Mouse (Mus musculus) neural tube, embryonic 11.5 days (tissue): ENCODE measurements around the gene Tmc4. TPM values are rescaled to one million over a fixed set of nuclear protein-coding genes. Genes with fewer than 3 reads are reported as not detected.

Experiments used
- ATAC-seq: fragments of 200-750 bp; cut with Nextera tagmentation; 2 replicates; pipeline ENCODE4 v1.8.0; 2017; ENCODE audit warnings: moderate number of reproducible peaks, mild to moderate bottlenecking, moderate TSS enrichment, moderate library complexity; ENCODE audit not compliant: insufficient read depth, low FRiP score, low TSS enrichment
- DNase-seq: peaks from one replicate; pipeline ENCODE4 v3.0.0-alpha.2; 2015; ENCODE audit warnings: low spot score
- H3K27ac ChIP-seq: fragments of 300-500 bp; sonication (generic); 2 replicates; pipeline ENCODE4 v1.5.1; 2014; ENCODE audit warnings: low read depth, mild to moderate bottlenecking, low read length
- H3K27me3 ChIP-seq: fragments of 300-500 bp; sonication (generic); 2 replicates; pipeline ENCODE4 v1.6.1; 2014; ENCODE audit warnings: mild to moderate bottlenecking, low read length, mixed read lengths; ENCODE audit not compliant: control insufficient read depth, insufficient read depth
- H3K36me3 ChIP-seq: fragments of 300-500 bp; sonication (generic); 2 replicates; pipeline ENCODE4 v1.6.1; 2014; ENCODE audit warnings: mild to moderate bottlenecking, low read length, moderate library complexity, mixed read lengths; ENCODE audit not compliant: control insufficient read depth, insufficient read depth
- H3K4me1 ChIP-seq: fragments of 300-500 bp; sonication (generic); 2 replicates; pipeline ENCODE4 v1.6.1; 2014; ENCODE audit warnings: low read length, mixed read lengths; ENCODE audit not compliant: control insufficient read depth, insufficient read depth
- H3K4me2 ChIP-seq: fragments of 300-500 bp; sonication (generic); 2 replicates; pipeline ENCODE4 v1.6.1; 2014; ENCODE audit warnings: low read depth, mild to moderate bottlenecking, moderate library complexity
- H3K4me3 ChIP-seq: fragments of 300-500 bp; sonication (generic); 2 replicates; pipeline ENCODE4 v1.5.1; 2014; ENCODE audit warnings: low read depth, low read length
- H3K9ac ChIP-seq: fragments of 300-500 bp; sonication (generic); 2 replicates; pipeline ENCODE4 v1.6.1; 2014; ENCODE audit warnings: mild to moderate bottlenecking, low read length
- H3K9me3 ChIP-seq: fragments of 300-500 bp; sonication (generic); 2 replicates; pipeline ENCODE4 v1.6.1; 2016; ENCODE audit warnings: low read length; ENCODE audit not compliant: control insufficient read depth
- WGBS: fragments of 180-500 bp; shearing (Covaris S2); extraction: QIAGEN DNeasy Blood & Tissue Kit; methylation state at CpG from one replicate; pipeline ENCODE4 v1.1.7; 2014; 5-methylcytosine and 5-hydroxymethylcytosine counted together
- polyA plus RNA-seq: library from polyadenylated mRNA; unstranded; fragments of >200 nt; fragmentation: Nextera tagmentation; extraction: Ambion mirVana; gene quantifications from 2 replicates; pipeline ENCODE4 v1.2.1, GENCODE M21; 2014

Gene Tmc4
- polyA plus RNA-seq, 1 experiment from 2014 or later: 3.3 TPM

DNA sequence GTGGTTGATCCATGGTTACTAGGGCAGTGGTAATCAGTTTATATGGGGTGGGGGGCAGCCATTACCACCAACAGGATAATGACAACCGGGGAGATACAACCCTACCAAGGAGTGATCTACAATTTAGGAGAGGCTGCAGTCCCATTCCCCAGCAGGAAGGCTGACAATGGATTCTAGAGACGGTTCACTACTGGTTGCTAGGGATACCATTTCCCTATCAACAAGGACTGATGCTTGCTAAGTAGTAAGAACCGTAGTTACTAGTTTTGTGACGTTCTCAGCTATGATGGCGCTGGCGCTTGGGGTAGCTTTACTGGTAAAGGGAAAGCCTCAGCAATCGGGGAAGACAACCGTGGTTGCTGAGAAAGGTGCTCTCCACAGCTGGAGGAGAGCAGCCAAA, 7.3 kb upstream of the Tmc4 start:
- 80% methylated on average over 8 of the region's 8 CpGs for WGBS
- no peak overlapping the region for H3K27ac ChIP-seq
- no peak for ATAC-seq

DNA sequence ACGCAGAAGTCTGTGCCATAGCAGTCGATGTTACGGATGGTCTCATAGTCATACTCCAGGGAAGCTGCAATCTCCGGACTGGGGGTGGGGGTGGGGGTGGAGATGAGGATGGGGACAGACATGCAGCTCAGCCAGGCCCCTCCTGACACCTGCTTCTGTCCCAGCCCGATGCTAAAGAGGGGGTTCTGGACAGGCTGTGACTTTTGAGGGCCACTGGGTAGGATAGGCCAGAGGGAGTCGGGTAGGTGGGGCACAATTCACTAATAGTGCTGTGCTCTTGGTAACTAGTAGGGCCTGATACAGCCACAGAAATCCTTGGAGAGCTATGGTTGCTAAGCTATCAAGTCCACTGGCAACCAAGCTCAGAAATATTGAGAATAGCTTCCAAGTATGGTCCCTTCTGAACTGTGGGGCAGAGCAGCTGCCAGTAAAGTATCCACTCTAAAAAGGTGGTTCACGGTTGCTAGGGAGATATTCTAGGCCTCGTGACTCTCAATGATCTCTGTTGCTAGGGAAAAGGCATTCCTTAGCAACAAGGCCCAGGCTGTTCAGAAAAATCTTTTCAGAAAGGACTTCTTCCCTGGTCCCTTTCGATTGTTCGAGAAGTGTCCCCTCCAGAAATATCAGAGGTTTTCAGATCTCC, 6.7 kb upstream of the Tmc4 start:
- H3K4me2 ChIP-seq: no peak overlapping the region
- 77% methylated on average over 10 of the region's 10 CpGs for WGBS

More for the DNA sequence above, 7.3 kb upstream of the Tmc4 start:
- H3K4me3 ChIP-seq: no peak overlapping the region
- peaks cover 4% of the 10 kb centered on the region for H3K4me1 ChIP-seq
- H3K9me3 ChIP-seq: no peaks in the 10 kb centered on the region
- no peak overlapping the region for H3K9ac ChIP-seq
- H3K27me3 ChIP-seq: no peaks in the 10 kb centered on the region
- H3K4me2 ChIP-seq: no peak overlapping the region
- DNase-seq: no peak
- H3K36me3 ChIP-seq: peaks cover 3% of the 10 kb centered on the region

DNA sequence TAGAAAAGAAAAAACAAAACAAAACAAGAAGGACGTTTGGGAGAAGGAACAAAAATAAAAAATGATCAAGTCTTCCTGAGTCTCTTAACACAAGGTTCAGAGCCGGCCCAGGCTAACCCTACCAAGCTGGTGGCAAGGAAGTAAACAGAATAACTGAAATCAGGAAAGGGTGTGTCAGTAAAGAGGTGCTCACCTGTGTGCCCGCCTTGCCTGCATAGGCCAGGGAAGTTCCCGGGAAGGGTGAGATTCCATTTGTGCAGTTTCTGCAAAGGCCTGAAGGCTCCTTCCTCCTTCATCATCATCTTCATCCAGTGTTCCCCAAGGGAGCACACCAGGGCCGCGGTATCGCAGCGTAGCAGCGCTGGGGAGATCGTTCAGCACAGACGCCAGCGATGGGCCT, 982 bp downstream of the Tmc4 start:
- ATAC-seq: no peak

More for the DNA sequence above, 6.7 kb upstream of the Tmc4 start:
- H3K27ac ChIP-seq: 0 out of 2 replicates have a peak overlapping the region, but pooled peaks have one; percentile 27
- peaks cover 3% of the 10 kb centered on the region; the same call in 1 of the 2 replicates for H3K36me3 ChIP-seq
- peaks cover 4% of the 10 kb centered on the region for H3K4me1 ChIP-seq
- ATAC-seq (peak; percentile 61), DNase-seq (peak; percentile 25)
- H3K4me3 ChIP-seq: no peak overlapping the region
- no peaks in the 10 kb centered on the region for H3K27me3 ChIP-seq
- no peak overlapping the region for H3K9ac ChIP-seq
- no peaks in the 10 kb centered on the region for H3K9me3 ChIP-seq

GRCm38 (mm10) chr7:3675228-3675548, 2.2 kb downstream of the Tmc4 start:
- Histone ChIP-seq H3K9ac (no peak overlapping the region), H3K36me3 (no peaks in the 10 kb centered on the region; the same call in 1 of the 2 replicates), H3K9me3 (no peaks in the 10 kb centered on the region), H3K4me1 (no peaks in the 10 kb centered on the region), H3K27me3 (no peaks in the 10 kb centered on the region), H3K4me2 (no peak overlapping the region), H3K27ac (no peak overlapping the region), H3K4me3 (no peak overlapping the region)
- WGBS: 79% methylated on average over 3 of the region's 3 CpGs
- ATAC-seq (no peak), DNase-seq (no peak)

More for the DNA sequence above, 982 bp downstream of the Tmc4 start:
- no peaks in the 10 kb centered on the region; the same call in 1 of the 2 replicates for H3K36me3 ChIP-seq
- no peak overlapping the region for H3K9ac ChIP-seq
- no peak overlapping the region for H3K4me2 ChIP-seq
- H3K4me1 ChIP-seq: no peaks in the 10 kb centered on the region
- no peak for DNase-seq
- H3K9me3 ChIP-seq: no peaks in the 10 kb centered on the region
- no peaks in the 10 kb centered on the region for H3K27me3 ChIP-seq
- H3K27ac ChIP-seq: no peak overlapping the region
- no peak overlapping the region for H3K4me3 ChIP-seq
- WGBS: 91% methylated on average over 12 of the region's 12 CpGs

DNA sequence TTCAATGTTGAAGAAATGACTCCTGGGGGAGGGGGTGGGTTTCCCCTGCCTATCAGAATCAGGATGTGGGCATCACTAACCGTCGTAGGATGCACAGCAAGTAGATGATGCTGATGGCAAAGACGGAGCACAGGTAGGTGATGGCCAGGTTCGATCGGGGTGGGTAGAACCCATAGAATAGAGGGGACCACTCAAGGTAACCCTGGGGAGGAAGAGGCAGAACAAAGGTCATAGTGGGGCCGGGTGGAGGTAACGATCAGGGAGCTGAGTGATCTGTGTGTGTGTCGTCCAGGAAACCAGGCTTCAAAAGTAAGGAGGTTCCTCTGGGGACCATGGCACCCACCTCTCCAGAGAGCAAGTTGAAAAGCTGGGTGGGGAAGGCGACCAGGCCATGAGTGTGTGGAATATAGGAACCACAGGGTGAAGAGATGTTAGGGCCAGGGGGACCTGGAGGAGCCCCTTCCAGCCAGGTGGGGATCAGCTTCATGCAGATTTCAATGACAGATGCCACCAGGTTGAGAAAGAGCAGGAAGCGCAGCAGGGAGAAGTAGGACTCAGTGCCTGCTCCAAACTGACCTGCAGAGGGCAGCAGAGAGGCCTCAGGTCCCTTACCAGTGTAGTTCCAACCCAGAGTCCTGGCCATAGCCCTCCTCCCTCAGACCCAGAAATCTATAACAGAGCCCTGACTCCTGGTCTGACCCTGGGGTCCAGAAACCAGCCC, 2.7 kb downstream of the Tmc4 start:
- WGBS: 71% methylated on average over 10 of the region's 10 CpGs
- Histone ChIP-seq H3K4me3 (no peak overlapping the region), H3K9me3 (no peaks in the 10 kb centered on the region), H3K4me1 (no peaks in the 10 kb centered on the region), H3K27me3 (no peaks in the 10 kb centered on the region), H3K36me3 (no peaks in the 10 kb centered on the region; the same call in 1 of the 2 replicates), H3K9ac (no peak overlapping the region), H3K27ac (no peak overlapping the region), H3K4me2 (no peak overlapping the region)
- DNase-seq (peak; percentile 80), ATAC-seq (peak; percentile 88)

DNA sequence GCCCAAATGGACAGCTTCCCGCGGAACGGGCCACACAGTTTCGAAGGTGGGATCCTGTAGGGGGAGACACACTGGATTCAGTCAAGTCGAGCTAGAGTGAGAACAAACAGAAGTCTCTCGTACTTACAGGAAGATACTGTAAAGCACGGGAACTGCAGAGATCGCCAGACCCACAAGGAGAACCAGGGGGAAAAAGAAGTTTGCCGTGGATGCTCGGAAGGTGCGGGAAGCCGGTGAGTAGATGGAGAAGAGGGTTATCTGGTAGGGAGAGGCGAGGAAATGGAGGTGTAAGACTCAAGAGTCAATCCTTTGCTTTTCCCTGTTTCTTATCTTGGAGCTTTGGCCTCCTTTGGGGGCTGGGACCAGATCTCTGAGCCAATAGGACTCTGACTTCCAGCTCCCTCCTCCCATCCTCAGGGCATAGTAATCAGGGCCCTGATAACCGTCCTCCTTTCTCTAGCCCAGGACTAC, 10.4 kb downstream of the Tmc4 start:
- H3K36me3 ChIP-seq: peaks cover 4% of the 10 kb centered on the region
- no peaks in the 10 kb centered on the region for H3K9me3 ChIP-seq
- H3K27me3 ChIP-seq: no peaks in the 10 kb centered on the region
- H3K4me1 ChIP-seq: peaks cover 3% of the 10 kb centered on the region; the same call in 1 of the 2 replicates
- no peak overlapping the region for H3K4me3 ChIP-seq
- ATAC-seq (no peak), DNase-seq (no peak)
- no peak overlapping the region for H3K27ac ChIP-seq
- 0 out of 2 replicates have a peak overlapping the region, but pooled peaks have one; percentile 22 for H3K9ac ChIP-seq
- peak overlapping the region; percentile 9; the same call in 1 of the 2 replicates for H3K4me2 ChIP-seq
- WGBS: 25% methylated on average over 14 of the region's 14 CpGs

- Histone ChIP-seq H3K9me3 (no peaks in the 10 kb centered on the region), H3K4me3 (peak within 1 kb of the TSS; percentile 57), H3K4me1 (peaks cover 3% of the 10 kb centered on the region; the same call in 1 of the 2 replicates), H3K36me3 (peaks cover 8% of the 10 kb centered on the region), H3K27ac (peak within 1 kb of the TSS; percentile 53), H3K27me3 (no peaks in the 10 kb centered on the region), H3K9ac (peak within 1 kb of the TSS; percentile 74), H3K4me2 (peak within 1 kb of the TSS; percentile 73)
- 5% methylated on average over 45 of the region's 45 CpGs for WGBS
- peak; percentile 93 for DNase-seq
- peak; percentile 99 for ATAC-seq
Measured at GRCm38 (mm10) chr7:3665215-3666114, 11.9 kb downstream of the Tmc4 start, which contains the start of gene Leng1. Gene Leng1, minus strand, starts transcription at chr7:3665840.

GRCm38 (mm10) chr7:3664524-3665214, 12.7 kb downstream of the Tmc4 start:
- Histone ChIP-seq H3K27ac (peak overlapping the region; percentile 23), H3K9me3 (no peaks in the 10 kb centered on the region), H3K9ac (peak overlapping the region; percentile 74), H3K4me1 (peaks cover 3% of the 10 kb centered on the region; the same call in 1 of the 2 replicates), H3K4me3 (peak overlapping the region; percentile 57), H3K36me3 (peaks cover 12% of the 10 kb centered on the region), H3K4me2 (peak overlapping the region; percentile 73), H3K27me3 (no peaks in the 10 kb centered on the region)
- ATAC-seq (peak; percentile 17), DNase-seq (peak; percentile 28)
- 34% methylated on average over 15 of the region's 15 CpGs for WGBS
